Comparison of ENCODE assay signal across 20 mouse cellular contexts in the genomic region with DNA sequence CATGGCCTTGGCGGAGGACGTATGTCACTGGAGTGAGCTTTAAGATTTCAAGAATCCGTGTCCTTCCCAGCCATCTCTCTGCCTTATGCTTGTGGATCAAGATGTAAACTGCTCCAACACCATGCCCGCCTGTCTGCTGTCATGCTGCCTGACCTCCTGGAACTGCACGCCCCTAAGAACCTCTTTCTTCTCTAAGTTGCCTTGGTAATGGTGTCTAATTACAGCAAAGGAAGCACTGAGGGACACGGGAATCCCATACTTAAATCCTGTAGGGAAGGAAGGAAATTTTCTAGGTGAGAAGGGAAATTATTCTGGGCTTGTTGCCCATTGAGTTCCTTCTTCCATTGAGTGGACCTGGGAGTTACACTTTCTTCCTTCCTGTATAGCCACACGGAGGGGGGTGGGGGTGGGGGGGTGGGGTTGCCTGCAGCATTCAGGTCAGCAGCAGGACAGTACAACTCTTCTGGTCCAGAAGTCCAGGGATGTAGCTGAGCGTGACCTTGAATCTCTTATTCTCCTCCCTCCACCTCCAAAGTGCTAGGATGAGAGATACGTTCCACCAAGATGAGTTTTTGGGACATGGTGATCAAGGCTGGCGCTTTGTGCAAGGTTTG. TPM values are rescaled to one million over a fixed set of nuclear protein-coding genes. Genes with fewer than 3 reads are reported as not detected.
A peak's percentile ranks its signal among the peaks of the same experiment; 100 is the strongest.
DNase-seq lines count a peak whose midpoint lies in the region; ATAC-seq and TF ChIP-seq lines count a peak whose summit lies in the region.
"Had no signal": no experiment of that assay in that cellular context is flagged by ENCODE, and none has a peak within 500 bp of the region (broad histone marks: within the 10 kb centered on the region; RNA-seq: fewer than 3 reads in every experiment).

No protein-coding gene starts in this region.

- no peaks in the 10 kb centered on the region for H3K9me3 ChIP-seq in intestine, embryonic 16.5 days (ENCODE audit: control insufficient read depth, low read length)
- H3K9me3 ChIP-seq in intestine, embryonic 15.5 days = no peaks in the 10 kb centered on the region
- H3K9me3 ChIP-seq in lung, postnatal 0 days (ENCODE audit: low read length) = no peaks in the 10 kb centered on the region
- H3K9me3 ChIP-seq: embryonic facial prominence, embryonic 13.5 days; forebrain, embryonic 15.5 days; G1E; lung, embryonic 15.5 days; midbrain, embryonic 15.5 days; neural tube, embryonic 15.5 days had no signal

- 0 out of 2 replicates have a peak, but pooled peaks have one; percentile 28 for ATAC-seq in intestine, embryonic 16.5 days
- ATAC-seq in intestine, embryonic 15.5 days = no peak
- ATAC-seq in lung, postnatal 0 days = peak; percentile 32
- ATAC-seq: forebrain, embryonic 15.5 days; hindbrain, postnatal 0 days; midbrain, embryonic 15.5 days had no signal

- H3K4me3 ChIP-seq in intestine, embryonic 16.5 days (ENCODE audit: low read length) = no peak overlapping the region
- no peak overlapping the region for H3K4me3 ChIP-seq in intestine, embryonic 15.5 days (replicated peaks)
- no peak overlapping the region for H3K4me3 ChIP-seq in lung, postnatal 0 days (ENCODE audit: low read depth, low read length)
- H3K4me3 ChIP-seq: embryonic facial prominence, embryonic 13.5 days; forebrain, embryonic 15.5 days; lung, embryonic 15.5 days; midbrain, embryonic 15.5 days; neural tube, embryonic 15.5 days had no signal

- H3K4me2 ChIP-seq in intestine, embryonic 16.5 days (ENCODE audit: low read depth, low read length) = no peak overlapping the region
- no peak overlapping the region for H3K4me2 ChIP-seq in intestine, embryonic 15.5 days (replicated peaks)
- H3K4me2 ChIP-seq in lung, postnatal 0 days (replicated peaks; ENCODE audit: low read depth, low read length) = no peak overlapping the region
- H3K4me2 ChIP-seq: embryonic facial prominence, embryonic 13.5 days; forebrain, embryonic 15.5 days; liver, embryonic 11.5 days; lung, embryonic 15.5 days; midbrain, embryonic 15.5 days; neural tube, embryonic 15.5 days had no signal

- H3K27me3 ChIP-seq in intestine, embryonic 16.5 days (replicated peaks; ENCODE audit: control insufficient read depth, insufficient read depth, low read length) = no peaks in the 10 kb centered on the region
- no peaks in the 10 kb centered on the region for H3K27me3 ChIP-seq in intestine, embryonic 15.5 days (replicated peaks)
- H3K27me3 ChIP-seq in lung, postnatal 0 days (replicated peaks; ENCODE audit: insufficient read depth, low read length) = no peaks in the 10 kb centered on the region
- H3K27me3 ChIP-seq: embryonic facial prominence, embryonic 13.5 days; forebrain, embryonic 15.5 days; lung, embryonic 15.5 days; midbrain, embryonic 15.5 days; neural tube, embryonic 15.5 days had no signal

- no peak for TF ChIP-seq CTCF in lung, postnatal 0 days (IDR thresholded peaks at IDR 0.05)

- peak; percentile 51; the same call in 1 of the 2 replicates for TF ChIP-seq EP300 in lung, postnatal 0 days (IDR thresholded peaks at IDR 0.05)

- 78% methylated on average over 10 of the region's 10 CpGs for WGBS in intestine, embryonic 16.5 days
- WGBS in intestine, embryonic 15.5 days = 78% methylated on average over 10 of the region's 10 CpGs
- 61% methylated on average over 10 of the region's 10 CpGs for WGBS in lung, postnatal 0 days

- no peaks in the 10 kb centered on the region for H3K4me1 ChIP-seq in intestine, embryonic 16.5 days (ENCODE audit: control insufficient read depth, insufficient read depth, low read length)
- no peaks in the 10 kb centered on the region for H3K4me1 ChIP-seq in intestine, embryonic 15.5 days (replicated peaks)
- H3K4me1 ChIP-seq in lung, postnatal 0 days (ENCODE audit: insufficient read depth, low read depth, low read length) = no peaks in the 10 kb centered on the region
- H3K4me1 ChIP-seq: embryonic facial prominence, embryonic 13.5 days; forebrain, embryonic 15.5 days; lung, embryonic 15.5 days; midbrain, embryonic 15.5 days; neural tube, embryonic 15.5 days had no signal

- H3K9ac ChIP-seq in intestine, embryonic 16.5 days (ENCODE audit: low read depth, low read length) = no peak overlapping the region
- no peak overlapping the region for H3K9ac ChIP-seq in intestine, embryonic 15.5 days
- H3K9ac ChIP-seq in lung, postnatal 0 days (replicated peaks; ENCODE audit: low read depth) = no peak overlapping the region
- H3K9ac ChIP-seq: embryonic facial prominence, embryonic 13.5 days; forebrain, embryonic 15.5 days; lung, embryonic 15.5 days; midbrain, embryonic 15.5 days; neural tube, embryonic 15.5 days had no signal

- DNase-seq in heart, adult 8-10 months (ENCODE audit: low spot score) = peak; percentile 76
- DNase-seq in heart, postnatal 14 days = no peak
- peak; percentile 45 for DNase-seq in lung, postnatal 0 days (ENCODE audit: low spot score)
- no peak for DNase-seq in lung, postnatal 25 days (ENCODE audit: low spot score)
- DNase-seq in thymus, adult 18-20 months = no peak
- DNase-seq: adrenal gland, postnatal 14 days; cerebellum, adult 11 months; cerebellum, postnatal 10 days; gastrocnemius, postnatal 36 days; thymus, postnatal 36 days had no signal

- no peaks in the 10 kb centered on the region for H3K36me3 ChIP-seq in intestine, embryonic 16.5 days (ENCODE audit: control insufficient read depth, insufficient read depth, low read length)
- H3K36me3 ChIP-seq in intestine, embryonic 15.5 days = no peaks in the 10 kb centered on the region
- no peaks in the 10 kb centered on the region for H3K36me3 ChIP-seq in lung, postnatal 0 days (ENCODE audit: insufficient read depth, low read length)
- H3K36me3 ChIP-seq: embryonic facial prominence, embryonic 13.5 days; forebrain, embryonic 15.5 days; G1E; lung, embryonic 15.5 days; midbrain, embryonic 15.5 days; neural tube, embryonic 15.5 days had no signal

- H3K27ac ChIP-seq in intestine, embryonic 16.5 days (ENCODE audit: low read length) = no peak overlapping the region
- H3K27ac ChIP-seq in intestine, embryonic 15.5 days = no peak overlapping the region
- no peak overlapping the region for H3K27ac ChIP-seq in lung, postnatal 0 days (ENCODE audit: low read length)
- H3K27ac ChIP-seq: embryonic facial prominence, embryonic 13.5 days; forebrain, embryonic 15.5 days; hindbrain, postnatal 0 days; lung, embryonic 15.5 days; midbrain, embryonic 15.5 days; neural tube, embryonic 15.5 days had no signal

- intact Hi-C loops in heart, postnatal 14 days (cut with DNase I) = loop anchor here (10.0 kb wide), 1 partner anchor 512 kb away; no protein-coding TSS in a partner anchor

RNA-seq across cellular contexts. Expression of a gene that starts 38.5 kb away (rescaled TPM):
- total RNA-seq in heart, adult 8-10 months (2022) = 10 to 100 TPM in 2 of 4 experiments, 1 to 10 TPM in 2; 8.4 to 11.4 (median 10.6) TPM
- total RNA-seq in heart, postnatal 14 days (2021) = 10 to 100 TPM; 16.0 to 19.2 TPM
- 22.3 and 25.9 TPM in 2 replicates for polyA plus RNA-seq in intestine, embryonic 16.5 days (2015; fragmentation: Nextera tagmentation; extraction: Ambion mirVana)
- polyA plus RNA-seq in intestine, embryonic 15.5 days (2015; fragmentation: Nextera tagmentation; extraction: Ambion mirVana) = 14.9 and 17.0 TPM in 2 replicates
- 10.2 and 13.4 TPM in 2 replicates for polyA plus RNA-seq in lung, postnatal 0 days (2015; fragmentation: Nextera tagmentation; extraction: Ambion mirVana)
- polyA plus RNA-seq: G1E had no signal

Comparison
In these comparisons a context has a peak if more than half of its experiments do, and no peak if none do; other contexts are left out.
1. DNase-seq: peak in heart, adult 8-10 months (single experiment) and lung, postnatal 0 days (single experiment); none in heart, postnatal 14 days (0 of 2), lung, postnatal 25 days (single experiment) and thymus, adult 18-20 months (0 of 2).